Mouse (Mus musculus): ENCODE measurements around the gene Adcy6. TPM values are rescaled to one million over a fixed set of nuclear protein-coding genes. Genes with fewer than 3 reads are reported as not detected.
A peak's percentile ranks its signal among the peaks of the same experiment; 100 is the strongest.
"Not testable (repeated sequence)": the region's sequence is repeated elsewhere in the genome, so short reads cannot be mapped to it uniquely, and the experiment has no call there.

Gene Adcy6
- polyA plus RNA-seq, 1 experiment from 2014 or later: 12.3 TPM

DNA sequence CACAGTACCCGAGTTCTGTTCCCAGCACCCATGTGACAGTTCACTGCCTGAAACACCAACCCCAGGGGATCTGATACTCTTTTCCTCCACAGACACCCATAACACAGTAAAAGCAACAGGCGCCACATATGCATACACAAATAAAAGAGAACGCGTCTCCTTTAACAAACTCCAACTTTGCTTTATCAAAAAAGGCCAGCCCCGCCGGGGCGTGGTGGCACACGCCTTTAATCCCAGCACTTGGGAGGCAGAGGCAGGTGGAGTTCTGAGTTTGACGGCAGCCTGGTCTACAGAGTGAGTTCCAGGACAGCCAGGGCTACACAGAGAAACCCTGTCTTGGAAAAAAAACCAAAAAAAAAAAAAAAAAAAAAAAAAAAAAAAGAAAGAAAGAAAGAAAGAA is 23.7 kb downstream of the Adcy6 start:
- H3K4me2 ChIP-seq; DNase-seq (ENCODE audit: low spot score); H3K4me3 ChIP-seq (ENCODE audit: low read depth, low read length); H3K4me1 ChIP-seq (replicated peaks; ENCODE audit: control insufficient read depth, insufficient read depth, low read length); H3K36me3 ChIP-seq (ENCODE audit: control insufficient read depth, insufficient read depth, low read length); H3K9me3 ChIP-seq (ENCODE audit: control insufficient read depth, low read length); H3K27ac ChIP-seq (ENCODE audit: low read depth, low read length); H3K9ac ChIP-seq (ENCODE audit: low read depth, low read length); H3K27me3 ChIP-seq (replicated peaks; ENCODE audit: control insufficient read depth, insufficient read depth, low read length): not testable (repeated sequence)
- ATAC-seq (replicated peaks; ENCODE audit: low FRiP score): peak; percentile 37; the same call in 1 of the 2 replicates
- WGBS: 43% methylated on average over 9 of the region's 9 CpGs

DNA sequence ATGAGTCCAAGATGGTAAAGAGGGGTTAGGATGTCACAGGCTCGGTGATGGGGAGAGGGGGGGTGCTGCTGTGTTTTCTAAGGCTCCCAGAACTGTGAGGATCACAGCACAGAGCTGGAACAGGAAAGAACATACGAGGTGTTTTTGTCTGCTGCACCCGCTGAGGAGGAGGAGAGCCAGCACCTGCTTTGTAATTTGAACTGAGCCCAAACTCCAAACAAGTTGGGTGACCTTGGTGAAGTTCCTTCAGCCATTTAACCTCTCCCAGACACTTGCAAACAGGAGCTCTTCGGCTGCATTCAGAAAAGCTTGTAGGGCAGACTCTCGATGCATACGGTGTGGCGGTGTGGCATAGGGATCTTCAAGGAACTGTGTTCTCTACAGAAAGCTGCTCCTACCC is 24.5 kb downstream of the Adcy6 start:
- 49% methylated on average over 7 of the region's 7 CpGs for WGBS
- Histone ChIP-seq H3K9me3 (ENCODE audit: control insufficient read depth, low read length) (no peaks in the 10 kb centered on the region), H3K4me1 (replicated peaks; ENCODE audit: control insufficient read depth, insufficient read depth, low read length) (peaks cover 7% of the 10 kb centered on the region; the same call in 1 of the 2 replicates), H3K9ac (ENCODE audit: low read depth, low read length) (no peak overlapping the region), H3K4me3 (ENCODE audit: low read depth, low read length) (no peak overlapping the region), H3K4me2 (no peak overlapping the region), H3K27me3 (replicated peaks; ENCODE audit: control insufficient read depth, insufficient read depth, low read length) (no peaks in the 10 kb centered on the region), H3K27ac (ENCODE audit: low read depth, low read length) (no peak overlapping the region), H3K36me3 (ENCODE audit: control insufficient read depth, insufficient read depth, low read length) (0 out of 2 replicates have a peak, but pooled peaks cover 2% of the 10 kb centered on the region)
- no peak for DNase-seq (ENCODE audit: low spot score)
- no peak for ATAC-seq (replicated peaks; ENCODE audit: low FRiP score)

DNA sequence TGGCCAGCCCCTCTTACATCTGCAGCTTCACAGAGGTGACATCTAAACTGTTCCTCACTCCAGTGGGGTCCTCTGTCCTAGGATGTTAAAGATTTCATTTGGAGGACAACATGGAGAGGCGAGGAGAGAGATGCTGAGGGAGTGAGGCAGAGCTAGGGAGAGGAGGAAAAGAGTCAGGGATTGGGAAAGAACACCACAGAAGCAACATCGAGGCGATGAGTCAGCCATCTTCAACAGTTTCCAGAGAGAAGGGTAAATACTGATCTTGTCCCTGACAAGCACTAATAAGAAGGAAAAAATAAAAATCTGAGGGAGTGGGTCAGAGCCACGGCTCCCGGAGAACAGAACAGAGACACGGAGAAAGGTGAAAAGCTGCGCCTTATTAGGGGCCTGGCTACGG is 26.9 kb downstream of the Adcy6 start:
- Histone ChIP-seq H3K9ac (ENCODE audit: low read depth, low read length) (no peak overlapping the region), H3K27ac (ENCODE audit: low read depth, low read length) (no peak overlapping the region), H3K9me3 (ENCODE audit: control insufficient read depth, low read length) (no peaks in the 10 kb centered on the region), H3K36me3 (ENCODE audit: control insufficient read depth, insufficient read depth, low read length) (no peaks in the 10 kb centered on the region), H3K4me1 (replicated peaks; ENCODE audit: control insufficient read depth, insufficient read depth, low read length) (peaks cover 3% of the 10 kb centered on the region; the same call in 1 of the 2 replicates), H3K4me2 (no peak overlapping the region), H3K27me3 (replicated peaks; ENCODE audit: control insufficient read depth, insufficient read depth, low read length) (no peaks in the 10 kb centered on the region), H3K4me3 (ENCODE audit: low read depth, low read length) (no peak overlapping the region)
- WGBS: 76% methylated on average over 8 of the region's 8 CpGs
- ATAC-seq (replicated peaks; ENCODE audit: low FRiP score) (no peak), DNase-seq (ENCODE audit: low spot score) (no peak)

DNA sequence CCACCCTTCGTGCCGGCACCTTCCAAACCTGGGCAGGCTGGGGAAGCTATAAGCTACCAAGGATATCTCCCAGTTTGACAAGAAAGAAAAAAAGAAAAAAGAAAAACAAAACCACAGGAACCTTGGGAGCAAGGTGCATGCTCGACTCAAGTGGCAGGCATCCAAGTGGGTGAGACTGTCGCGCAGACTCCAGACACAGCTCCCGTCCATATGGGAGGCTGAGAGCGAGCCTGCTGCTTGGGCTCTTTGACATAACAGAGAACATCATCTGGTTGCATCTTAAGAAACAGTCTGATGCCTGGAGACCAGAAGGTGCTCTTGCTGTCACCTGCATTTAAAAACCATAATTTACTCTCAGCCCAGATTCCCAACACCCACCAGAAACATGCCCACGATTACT is 27.5 kb downstream of the Adcy6 start:
- no peak overlapping the region for H3K9ac ChIP-seq (ENCODE audit: low read depth, low read length)
- H3K36me3 ChIP-seq (ENCODE audit: control insufficient read depth, insufficient read depth, low read length): no peaks in the 10 kb centered on the region
- WGBS: 84% methylated on average over 8 of the region's 8 CpGs
- H3K4me1 ChIP-seq (replicated peaks; ENCODE audit: control insufficient read depth, insufficient read depth, low read length): peaks cover 3% of the 10 kb centered on the region; the same call in 1 of the 2 replicates
- H3K27ac ChIP-seq (ENCODE audit: low read depth, low read length): no peak overlapping the region
- ATAC-seq (replicated peaks; ENCODE audit: low FRiP score) (no peak), DNase-seq (ENCODE audit: low spot score) (no peak)
- H3K27me3 ChIP-seq (replicated peaks; ENCODE audit: control insufficient read depth, insufficient read depth, low read length): no peaks in the 10 kb centered on the region; the same call in 1 of the 2 replicates
- no peaks in the 10 kb centered on the region for H3K9me3 ChIP-seq (ENCODE audit: control insufficient read depth, low read length)
- no peak overlapping the region for H3K4me2 ChIP-seq
- H3K4me3 ChIP-seq (ENCODE audit: low read depth, low read length): no peak overlapping the region

DNA sequence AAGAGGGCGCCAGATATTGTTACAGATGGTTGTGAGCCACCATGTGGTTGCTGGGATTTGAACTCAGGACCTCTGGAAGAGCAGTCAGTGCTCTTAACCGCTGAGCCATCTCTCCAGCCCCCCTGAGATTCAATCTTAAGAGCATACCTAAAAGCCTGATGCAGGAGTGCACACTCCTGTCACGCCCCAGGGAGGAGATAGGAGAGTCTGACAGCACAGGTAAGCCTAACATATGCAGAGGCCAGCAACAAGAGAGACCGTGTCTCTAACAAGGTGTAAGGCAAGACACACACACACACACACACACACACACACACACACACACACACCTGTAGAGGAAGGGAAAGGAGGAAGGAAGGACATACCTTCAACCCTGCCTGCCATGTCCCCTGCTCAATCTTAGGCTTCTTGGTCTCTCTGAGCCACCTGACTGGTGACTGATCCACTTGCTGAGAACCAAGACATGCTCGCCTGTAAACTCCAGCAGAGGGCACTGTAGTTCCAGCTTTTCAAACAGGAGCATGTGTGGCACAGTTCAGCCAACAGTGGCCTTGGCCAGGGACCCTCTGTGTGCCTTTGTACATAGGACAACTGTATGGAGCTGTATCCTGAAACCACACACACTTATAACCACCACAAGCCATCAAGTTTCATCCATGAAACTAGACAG is 29.9 kb downstream of the Adcy6 start:
- ATAC-seq (replicated peaks; ENCODE audit: low FRiP score) (peak; percentile 80), DNase-seq (ENCODE audit: low spot score) (peak; percentile 60)
- 35% methylated on average over 5 of the region's 5 CpGs for WGBS
- no peaks in the 10 kb centered on the region for H3K4me1 ChIP-seq (replicated peaks; ENCODE audit: control insufficient read depth, insufficient read depth, low read length)
- no peak overlapping the region for H3K4me3 ChIP-seq (ENCODE audit: low read depth, low read length)
- no peaks in the 10 kb centered on the region for H3K9me3 ChIP-seq (ENCODE audit: control insufficient read depth, low read length)
- H3K36me3 ChIP-seq (ENCODE audit: control insufficient read depth, insufficient read depth, low read length): no peaks in the 10 kb centered on the region
- H3K4me2 ChIP-seq: no peak overlapping the region
- H3K27me3 ChIP-seq (replicated peaks; ENCODE audit: control insufficient read depth, insufficient read depth, low read length): no peaks in the 10 kb centered on the region; the same call in 1 of the 2 replicates
- no peak overlapping the region for H3K9ac ChIP-seq (ENCODE audit: low read depth, low read length)
- no peak overlapping the region for H3K27ac ChIP-seq (ENCODE audit: low read depth, low read length)

DNA sequence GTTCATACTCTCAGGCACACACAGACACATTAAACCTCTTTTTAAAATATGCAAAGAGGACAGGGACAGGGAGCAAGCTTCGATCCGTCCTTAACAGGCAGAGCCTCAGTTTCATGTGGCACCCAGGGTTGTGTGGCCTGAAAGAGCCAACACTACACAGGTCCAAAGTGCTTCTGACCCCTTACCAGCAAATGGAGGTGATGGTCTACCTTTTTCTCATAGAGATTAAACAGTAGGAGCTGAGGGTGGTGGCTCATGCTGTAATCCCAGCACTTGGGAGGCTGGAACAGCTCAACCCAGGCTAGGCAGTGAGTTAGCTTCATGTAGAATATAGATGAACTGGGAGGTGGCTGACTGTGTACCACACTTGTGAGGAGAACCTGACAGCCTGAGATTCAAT is 30.6 kb downstream of the Adcy6 start:
- H3K36me3 ChIP-seq (ENCODE audit: control insufficient read depth, insufficient read depth, low read length): no peaks in the 10 kb centered on the region
- DNase-seq (ENCODE audit: low spot score): no peak
- 88% methylated on average over 2 of the region's 2 CpGs for WGBS
- no peaks in the 10 kb centered on the region; the same call in 1 of the 2 replicates for H3K27me3 ChIP-seq (replicated peaks; ENCODE audit: control insufficient read depth, insufficient read depth, low read length)
- H3K9ac ChIP-seq (ENCODE audit: low read depth, low read length): no peak overlapping the region
- no peak overlapping the region for H3K4me2 ChIP-seq
- H3K4me3 ChIP-seq (ENCODE audit: low read depth, low read length): no peak overlapping the region
- no peak overlapping the region for H3K27ac ChIP-seq (ENCODE audit: low read depth, low read length)
- no peak for ATAC-seq (replicated peaks; ENCODE audit: low FRiP score)
- no peaks in the 10 kb centered on the region for H3K4me1 ChIP-seq (replicated peaks; ENCODE audit: control insufficient read depth, insufficient read depth, low read length)
- H3K9me3 ChIP-seq (ENCODE audit: control insufficient read depth, low read length): no peaks in the 10 kb centered on the region

DNA sequence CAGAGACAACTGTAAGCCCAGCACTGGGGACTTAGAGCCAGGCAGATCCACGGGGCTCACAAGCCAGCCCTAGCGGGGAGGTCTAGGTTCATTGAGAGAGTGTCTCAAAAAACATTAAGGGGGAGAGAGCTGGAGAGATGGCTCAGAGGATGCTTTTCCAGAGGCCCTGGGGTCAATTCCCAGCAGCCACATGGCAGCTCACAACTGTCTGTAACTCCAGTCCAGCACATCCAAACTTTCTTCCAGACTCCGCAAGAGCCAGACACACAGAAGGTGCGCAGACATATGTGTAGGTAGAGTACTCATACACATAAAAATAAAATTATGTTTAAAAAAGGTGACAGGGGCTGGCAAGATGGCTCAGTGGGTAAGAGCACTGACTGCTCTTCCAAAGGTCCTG is 36.6 kb downstream of the Adcy6 start:
- DNase-seq (ENCODE audit: low spot score) (no peak), ATAC-seq (replicated peaks; ENCODE audit: low FRiP score) (no peak)
- Histone ChIP-seq H3K9me3 (ENCODE audit: control insufficient read depth, low read length) (no peaks in the 10 kb centered on the region), H3K4me2 (no peak overlapping the region), H3K27ac (ENCODE audit: low read depth, low read length) (no peak overlapping the region), H3K9ac (ENCODE audit: low read depth, low read length) (no peak overlapping the region), H3K4me1 (replicated peaks; ENCODE audit: control insufficient read depth, insufficient read depth, low read length) (peaks cover 4% of the 10 kb centered on the region; the same call in 1 of the 2 replicates), H3K36me3 (ENCODE audit: control insufficient read depth, insufficient read depth, low read length) (no peaks in the 10 kb centered on the region), H3K27me3 (replicated peaks; ENCODE audit: control insufficient read depth, insufficient read depth, low read length) (no peaks in the 10 kb centered on the region; the same call in 1 of the 2 replicates), H3K4me3 (ENCODE audit: low read depth, low read length) (no peak overlapping the region)
- WGBS: 77% methylated on average over 4 of the region's 4 CpGs

DNA sequence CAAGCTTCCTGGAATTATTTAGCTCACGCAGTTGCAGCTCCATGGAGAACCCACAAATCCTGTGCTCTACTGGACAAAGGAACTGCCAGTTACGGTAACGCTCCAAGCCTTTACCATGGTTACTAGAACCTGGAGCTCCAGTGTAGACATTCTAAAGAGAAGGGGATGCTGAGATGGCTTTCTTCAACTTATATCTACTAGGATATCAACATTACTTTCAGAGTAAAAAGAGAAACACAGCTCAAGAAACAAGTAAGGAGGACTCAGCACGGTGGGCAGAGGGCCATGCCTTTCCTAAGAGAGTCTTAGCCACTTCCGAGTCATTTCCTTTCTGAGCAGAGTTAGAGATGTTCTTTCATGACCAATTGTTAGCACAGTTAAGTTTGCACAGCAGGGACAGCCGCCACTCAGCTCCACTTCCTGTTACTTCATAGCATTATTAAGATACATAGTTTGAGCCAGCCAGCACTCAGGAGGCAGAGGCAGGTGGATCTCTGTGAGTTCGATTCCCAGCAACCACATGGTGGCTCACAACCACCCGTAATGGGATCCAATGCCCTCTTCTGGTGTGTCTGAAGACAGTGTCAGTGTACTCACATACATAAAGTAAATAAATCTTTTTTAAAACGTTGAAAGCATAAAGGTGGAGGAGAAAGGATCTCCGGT is 38.9 kb downstream of the Adcy6 start, which contains the start of the genes Ccnt1 and 4930415O20Rik:
TSS of gene Ccnt1 (minus strand) at position 51 of the 666 bp plus-strand sequence.
TSS of gene 4930415O20Rik (plus strand) at position 132 of the 666 bp plus-strand sequence.
- Histone ChIP-seq H3K4me3 (ENCODE audit: low read depth, low read length) (no peak within 1 kb of the TSS), H3K27ac (ENCODE audit: low read depth, low read length) (no peak within 1 kb of the TSS), H3K4me2 (no peak within 1 kb of the TSS), H3K9me3 (ENCODE audit: control insufficient read depth, low read length) (no peaks in the 10 kb centered on the region), H3K36me3 (ENCODE audit: control insufficient read depth, insufficient read depth, low read length) (no peaks in the 10 kb centered on the region), H3K27me3 (replicated peaks; ENCODE audit: control insufficient read depth, insufficient read depth, low read length) (no peaks in the 10 kb centered on the region), H3K4me1 (replicated peaks; ENCODE audit: control insufficient read depth, insufficient read depth, low read length) (peaks cover 6% of the 10 kb centered on the region), H3K9ac (ENCODE audit: low read depth, low read length) (no peak within 1 kb of the TSS)
- ATAC-seq (replicated peaks; ENCODE audit: low FRiP score): no peak
- no peak for DNase-seq (ENCODE audit: low spot score)
- WGBS: 68% methylated on average over 10 of the region's 10 CpGs

Data from liver, embryonic 11.5 days (tissue).